Mouse (Mus musculus): ENCODE measurements at regions not wholly inside any gene's neighbourhood (a gene's known extent, or its start where the extent isn't known, plus 50 kb on each side); places are given as distances from the start of the nearest gene placed in this dataset.

GRCm38 (mm10) chr8:107672691-107673090, 84.4 kb upstream of the Psmd7 start:
- Histone ChIP-seq H3K9me3 (replicated peaks; ENCODE audit: control insufficient read depth, insufficient read depth, low read length, poor library complexity, severe bottlenecking) (0 out of 2 replicates have a peak, but pooled peaks cover 1% of the 10 kb centered on the region), H3K9ac (ENCODE audit: low read depth, poor library complexity, severe bottlenecking) (no peak overlapping the region), H3K27me3 (ENCODE audit: control insufficient read depth, insufficient read depth, low read length, poor library complexity, severe bottlenecking) (peaks cover 3% of the 10 kb centered on the region; the same call in 1 of the 2 replicates), H3K4me3 (ENCODE audit: low read depth, low read length) (no peak overlapping the region), H3K36me3 (ENCODE audit: control insufficient read depth, insufficient read depth, low read length, poor library complexity, severe bottlenecking) (no peaks in the 10 kb centered on the region), H3K4me1 (ENCODE audit: control insufficient read depth, insufficient read depth, low read length) (no peaks in the 10 kb centered on the region), H3K27ac (ENCODE audit: insufficient read depth, low read length) (no peak overlapping the region)
- no peak for TF ChIP-seq POLR2A (IDR thresholded peaks at IDR 0.05; ENCODE audit: insufficient read depth, low read length)
- no peak for TF ChIP-seq EP300 (IDR thresholded peaks at IDR 0.05; ENCODE audit: insufficient read depth, low read depth, low read length)
- no peak for TF ChIP-seq CTCF (IDR thresholded peaks at IDR 0.05; ENCODE audit: low read depth, low read length)

- no peaks in the 10 kb centered on the region for H3K4me1 ChIP-seq (ENCODE audit: control insufficient read depth, insufficient read depth, low read length)
- no peak overlapping the region for H3K9ac ChIP-seq (ENCODE audit: low read depth, poor library complexity, severe bottlenecking)
- H3K27me3 ChIP-seq (ENCODE audit: control insufficient read depth, insufficient read depth, low read length, poor library complexity, severe bottlenecking), result no peaks in the 10 kb centered on the region
- 0 out of 2 replicates have a peak, but pooled peaks cover 4% of the 10 kb centered on the region for H3K9me3 ChIP-seq (replicated peaks; ENCODE audit: control insufficient read depth, insufficient read depth, low read length, poor library complexity, severe bottlenecking)
- TF ChIP-seq POLR2A (IDR thresholded peaks at IDR 0.05; ENCODE audit: insufficient read depth, low read length) (no peak), EP300 (IDR thresholded peaks at IDR 0.05; ENCODE audit: insufficient read depth, low read depth, low read length) (no peak), CTCF (IDR thresholded peaks at IDR 0.05; ENCODE audit: low read depth, low read length) (no peak)
- peak overlapping the region; percentile 46 for H3K4me3 ChIP-seq (ENCODE audit: low read depth, low read length)
- H3K36me3 ChIP-seq (ENCODE audit: control insufficient read depth, insufficient read depth, low read length, poor library complexity, severe bottlenecking), result no peaks in the 10 kb centered on the region
- no peak overlapping the region for H3K27ac ChIP-seq (ENCODE audit: insufficient read depth, low read length)
These were observed 93.8 kb upstream of the Psmd7 start for GRCm38 (mm10) chr8:107682066-107682465.

GRCm38 (mm10) chr8:107684721-107685691, 96.7 kb upstream of the Psmd7 start:
- TF ChIP-seq CTCF (IDR thresholded peaks at IDR 0.05; ENCODE audit: low read depth, low read length), result peak; percentile 80
- no peak for TF ChIP-seq POLR2A (IDR thresholded peaks at IDR 0.05; ENCODE audit: insufficient read depth, low read length)
- no peak for TF ChIP-seq EP300 (IDR thresholded peaks at IDR 0.05; ENCODE audit: insufficient read depth, low read depth, low read length)
- Histone ChIP-seq H3K9me3 (replicated peaks; ENCODE audit: control insufficient read depth, insufficient read depth, low read length, poor library complexity, severe bottlenecking) (no peaks in the 10 kb centered on the region), H3K4me3 (ENCODE audit: low read depth, low read length) (peak overlapping the region; percentile 32; the same call in 1 of the 2 replicates), H3K4me1 (ENCODE audit: control insufficient read depth, insufficient read depth, low read length) (no peaks in the 10 kb centered on the region), H3K27me3 (ENCODE audit: control insufficient read depth, insufficient read depth, low read length, poor library complexity, severe bottlenecking) (no peaks in the 10 kb centered on the region), H3K9ac (ENCODE audit: low read depth, poor library complexity, severe bottlenecking) (no peak overlapping the region), H3K27ac (ENCODE audit: insufficient read depth, low read length) (no peak overlapping the region), H3K36me3 (ENCODE audit: control insufficient read depth, insufficient read depth, low read length, poor library complexity, severe bottlenecking) (no peaks in the 10 kb centered on the region)

- H3K36me3 ChIP-seq (ENCODE audit: control insufficient read depth, insufficient read depth, low read length, poor library complexity, severe bottlenecking), result no peaks in the 10 kb centered on the region
- no peak overlapping the region for H3K9ac ChIP-seq (ENCODE audit: low read depth, poor library complexity, severe bottlenecking)
- no peak overlapping the region for H3K4me3 ChIP-seq (ENCODE audit: low read depth, low read length)
- H3K27me3 ChIP-seq (ENCODE audit: control insufficient read depth, insufficient read depth, low read length, poor library complexity, severe bottlenecking), result no peaks in the 10 kb centered on the region
- H3K9me3 ChIP-seq (replicated peaks; ENCODE audit: control insufficient read depth, insufficient read depth, low read length, poor library complexity, severe bottlenecking), result no peaks in the 10 kb centered on the region
- H3K4me1 ChIP-seq (ENCODE audit: control insufficient read depth, insufficient read depth, low read length), result no peaks in the 10 kb centered on the region
- TF ChIP-seq EP300 (IDR thresholded peaks at IDR 0.05; ENCODE audit: insufficient read depth, low read depth, low read length) (no peak), POLR2A (IDR thresholded peaks at IDR 0.05; ENCODE audit: insufficient read depth, low read length) (no peak), CTCF (IDR thresholded peaks at IDR 0.05; ENCODE audit: low read depth, low read length) (no peak)
- H3K27ac ChIP-seq (ENCODE audit: insufficient read depth, low read length), result no peak overlapping the region
These were observed 98.7 kb upstream of the Psmd7 start for GRCm38 (mm10) chr8:107686936-107687335.

- H3K36me3 ChIP-seq (ENCODE audit: control insufficient read depth, insufficient read depth, low read length, poor library complexity, severe bottlenecking), result no peaks in the 10 kb centered on the region
- no peak overlapping the region for H3K27ac ChIP-seq (ENCODE audit: insufficient read depth, low read length)
- H3K27me3 ChIP-seq (ENCODE audit: control insufficient read depth, insufficient read depth, low read length, poor library complexity, severe bottlenecking), result no peaks in the 10 kb centered on the region
- no peak overlapping the region for H3K9ac ChIP-seq (ENCODE audit: low read depth, poor library complexity, severe bottlenecking)
- TF ChIP-seq POLR2A (IDR thresholded peaks at IDR 0.05; ENCODE audit: insufficient read depth, low read length) (no peak), EP300 (IDR thresholded peaks at IDR 0.05; ENCODE audit: insufficient read depth, low read depth, low read length) (no peak), CTCF (IDR thresholded peaks at IDR 0.05; ENCODE audit: low read depth, low read length) (no peak)
- H3K4me1 ChIP-seq (ENCODE audit: control insufficient read depth, insufficient read depth, low read length), result no peaks in the 10 kb centered on the region
- no peak overlapping the region for H3K4me3 ChIP-seq (ENCODE audit: low read depth, low read length)
- H3K9me3 ChIP-seq (replicated peaks; ENCODE audit: control insufficient read depth, insufficient read depth, low read length, poor library complexity, severe bottlenecking), result no peaks in the 10 kb centered on the region
These were observed 99.3 kb upstream of the Psmd7 start for GRCm38 (mm10) chr8:107687529-107687928.

- TF ChIP-seq EP300 (IDR thresholded peaks at IDR 0.05; ENCODE audit: insufficient read depth, low read depth, low read length) (no peak), POLR2A (IDR thresholded peaks at IDR 0.05; ENCODE audit: insufficient read depth, low read length) (no peak), CTCF (IDR thresholded peaks at IDR 0.05; ENCODE audit: low read depth, low read length) (no peak)
- Histone ChIP-seq H3K36me3 (ENCODE audit: control insufficient read depth, insufficient read depth, low read length, poor library complexity, severe bottlenecking) (no peaks in the 10 kb centered on the region), H3K4me3 (ENCODE audit: low read depth, low read length) (no peak overlapping the region), H3K4me1 (ENCODE audit: control insufficient read depth, insufficient read depth, low read length) (no peaks in the 10 kb centered on the region), H3K9me3 (replicated peaks; ENCODE audit: control insufficient read depth, insufficient read depth, low read length, poor library complexity, severe bottlenecking) (no peaks in the 10 kb centered on the region), H3K27me3 (ENCODE audit: control insufficient read depth, insufficient read depth, low read length, poor library complexity, severe bottlenecking) (no peaks in the 10 kb centered on the region), H3K27ac (ENCODE audit: insufficient read depth, low read length) (no peak overlapping the region), H3K9ac (ENCODE audit: low read depth, poor library complexity, severe bottlenecking) (no peak overlapping the region)
These were observed 100.8 kb upstream of the Psmd7 start for GRCm38 (mm10) chr8:107689020-107689419.
